Mouse (Mus musculus) neural tube, embryonic 11.5 days (tissue): ENCODE measurements around the gene Sept8. TPM values are rescaled to one million over a fixed set of nuclear protein-coding genes. Genes with fewer than 3 reads are reported as not detected.

Experiments used
- ATAC-seq: fragments of 200-750 bp; cut with Nextera tagmentation; 2 replicates; pipeline ENCODE4 v1.8.0; 2017; ENCODE audit warnings: moderate number of reproducible peaks, mild to moderate bottlenecking, moderate TSS enrichment, moderate library complexity; ENCODE audit not compliant: insufficient read depth, low FRiP score, low TSS enrichment
- DNase-seq: peaks from one replicate; pipeline ENCODE4 v3.0.0-alpha.2; 2015; ENCODE audit warnings: low spot score
- H3K27ac ChIP-seq: fragments of 300-500 bp; sonication (generic); 2 replicates; pipeline ENCODE4 v1.5.1; 2014; ENCODE audit warnings: low read depth, mild to moderate bottlenecking, low read length
- H3K27me3 ChIP-seq: fragments of 300-500 bp; sonication (generic); 2 replicates; pipeline ENCODE4 v1.6.1; 2014; ENCODE audit warnings: mild to moderate bottlenecking, low read length, mixed read lengths; ENCODE audit not compliant: control insufficient read depth, insufficient read depth
- H3K36me3 ChIP-seq: fragments of 300-500 bp; sonication (generic); 2 replicates; pipeline ENCODE4 v1.6.1; 2014; ENCODE audit warnings: mild to moderate bottlenecking, low read length, moderate library complexity, mixed read lengths; ENCODE audit not compliant: control insufficient read depth, insufficient read depth
- H3K4me1 ChIP-seq: fragments of 300-500 bp; sonication (generic); 2 replicates; pipeline ENCODE4 v1.6.1; 2014; ENCODE audit warnings: low read length, mixed read lengths; ENCODE audit not compliant: control insufficient read depth, insufficient read depth
- H3K4me2 ChIP-seq: fragments of 300-500 bp; sonication (generic); 2 replicates; pipeline ENCODE4 v1.6.1; 2014; ENCODE audit warnings: low read depth, mild to moderate bottlenecking, moderate library complexity
- H3K4me3 ChIP-seq: fragments of 300-500 bp; sonication (generic); 2 replicates; pipeline ENCODE4 v1.5.1; 2014; ENCODE audit warnings: low read depth, low read length
- H3K9ac ChIP-seq: fragments of 300-500 bp; sonication (generic); 2 replicates; pipeline ENCODE4 v1.6.1; 2014; ENCODE audit warnings: mild to moderate bottlenecking, low read length
- H3K9me3 ChIP-seq: fragments of 300-500 bp; sonication (generic); 2 replicates; pipeline ENCODE4 v1.6.1; 2016; ENCODE audit warnings: low read length; ENCODE audit not compliant: control insufficient read depth
- WGBS: fragments of 180-500 bp; shearing (Covaris S2); extraction: QIAGEN DNeasy Blood & Tissue Kit; methylation state at CpG from one replicate; pipeline ENCODE4 v1.1.7; 2014; 5-methylcytosine and 5-hydroxymethylcytosine counted together
- polyA plus RNA-seq: library from polyadenylated mRNA; unstranded; fragments of >200 nt; fragmentation: Nextera tagmentation; extraction: Ambion mirVana; gene quantifications from 2 replicates; pipeline ENCODE4 v1.2.1, GENCODE M21; 2014

Gene Sept8
- polyA plus RNA-seq = 21.5 and 21.8 TPM in 2 replicates

- Histone ChIP-seq H3K27ac (0 out of 2 replicates have a peak within 1 kb of the TSS, but pooled peaks have one; percentile 27), H3K9me3 (no peaks in the 10 kb centered on the region), H3K36me3 (no peaks in the 10 kb centered on the region), H3K4me2 (peak within 1 kb of the TSS; percentile 74), H3K4me3 (peak within 1 kb of the TSS; percentile 80), H3K9ac (peak within 1 kb of the TSS; percentile 81), H3K4me1 (peaks cover 14% of the 10 kb centered on the region), H3K27me3 (no peaks in the 10 kb centered on the region)
- DNase-seq (peak; percentile 76), ATAC-seq (peak; percentile 88)
- 4% methylated on average over 75 of the region's 79 CpGs for WGBS
These were observed at the start of gene Sept8 for GRCm38 (mm10) chr11:53519207-53520121. Sept8 (plus strand) TSS chr11:53519257.

DNA sequence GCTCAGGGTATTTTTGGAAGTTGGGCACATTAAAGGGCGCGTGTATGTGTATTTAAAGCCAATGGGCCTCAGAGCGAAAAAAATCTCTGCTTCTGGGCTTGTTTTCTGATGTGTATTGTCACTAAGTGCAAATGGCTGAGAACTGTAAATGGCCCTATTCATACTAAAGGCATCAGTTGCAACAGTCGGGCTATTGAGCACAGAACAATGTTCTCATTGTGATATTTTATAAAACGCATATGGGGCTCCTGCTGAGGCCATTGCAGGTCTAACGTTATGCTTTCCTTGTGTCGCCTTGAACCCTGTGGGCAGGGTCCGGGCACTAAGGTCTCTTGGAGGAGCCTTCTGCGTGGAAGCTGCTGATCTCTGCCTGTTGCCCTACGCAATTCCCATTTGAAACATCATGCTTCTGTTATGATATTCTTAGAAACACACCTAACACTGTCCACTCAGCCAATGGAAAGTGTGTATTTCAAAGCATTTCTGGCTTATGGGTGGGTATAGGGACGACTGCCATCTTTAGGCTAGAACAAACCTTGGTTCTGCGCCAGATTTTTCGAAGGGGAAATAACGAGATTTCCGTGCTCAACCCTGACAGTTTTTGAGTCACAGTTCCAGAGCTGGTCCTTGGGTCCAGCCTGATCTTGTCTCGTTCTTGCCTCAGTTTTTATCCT is 49.6 kb upstream of the Sept8 start:
- peak overlapping the region; percentile 36; the same call in 1 of the 2 replicates for H3K4me2 ChIP-seq

GRCm38 (mm10) chr11:53469968-53470695 is 48.9 kb upstream of the Sept8 start, which contains the start of gene Gm9837:
Gm9837 (minus strand) TSS chr11:53470479.
- DNase-seq = peak; percentile 91
- ATAC-seq = peak; percentile 71; the same call in 1 of the 2 replicates
- peak within 1 kb of the TSS; percentile 36 for H3K4me2 ChIP-seq
- H3K27me3 ChIP-seq = peaks cover 25% of the 10 kb centered on the region
- no peaks in the 10 kb centered on the region for H3K9me3 ChIP-seq
- peak within 1 kb of the TSS; percentile 5; the same call in 1 of the 2 replicates for H3K9ac ChIP-seq
- H3K36me3 ChIP-seq = no peaks in the 10 kb centered on the region
- H3K27ac ChIP-seq = no peak within 1 kb of the TSS
- H3K4me3 ChIP-seq = 0 out of 2 replicates have a peak within 1 kb of the TSS, but pooled peaks have one; percentile 10
- peaks cover 13% of the 10 kb centered on the region for H3K4me1 ChIP-seq
- 2% methylated on average over 29 of the region's 29 CpGs for WGBS

More for the DNA sequence above, 49.6 kb upstream of the Sept8 start:
- Histone ChIP-seq H3K9me3 (no peaks in the 10 kb centered on the region; the same call in 1 of the 2 replicates), H3K36me3 (no peaks in the 10 kb centered on the region), H3K27me3 (peaks cover 31% of the 10 kb centered on the region), H3K4me3 (no peak overlapping the region), H3K9ac (no peak overlapping the region), H3K4me1 (peaks cover 13% of the 10 kb centered on the region), H3K27ac (no peak overlapping the region)
- 39% methylated on average over 16 of the region's 16 CpGs for WGBS
- ATAC-seq (0 out of 2 replicates have a peak, but pooled peaks have one; percentile 10), DNase-seq (no peak)

GRCm38 (mm10) chr11:53472709-53473108 is 46.3 kb upstream of the Sept8 start:
- Histone ChIP-seq H3K4me3 (no peak overlapping the region), H3K9me3 (no peaks in the 10 kb centered on the region), H3K36me3 (no peaks in the 10 kb centered on the region), H3K9ac (no peak overlapping the region), H3K27ac (no peak overlapping the region), H3K4me1 (peaks cover 8% of the 10 kb centered on the region; the same call in 1 of the 2 replicates), H3K4me2 (no peak overlapping the region), H3K27me3 (peaks cover 19% of the 10 kb centered on the region)
- DNase-seq = no peak
- ATAC-seq = no peak
- WGBS = 79% methylated on average over 3 of the region's 3 CpGs

DNA sequence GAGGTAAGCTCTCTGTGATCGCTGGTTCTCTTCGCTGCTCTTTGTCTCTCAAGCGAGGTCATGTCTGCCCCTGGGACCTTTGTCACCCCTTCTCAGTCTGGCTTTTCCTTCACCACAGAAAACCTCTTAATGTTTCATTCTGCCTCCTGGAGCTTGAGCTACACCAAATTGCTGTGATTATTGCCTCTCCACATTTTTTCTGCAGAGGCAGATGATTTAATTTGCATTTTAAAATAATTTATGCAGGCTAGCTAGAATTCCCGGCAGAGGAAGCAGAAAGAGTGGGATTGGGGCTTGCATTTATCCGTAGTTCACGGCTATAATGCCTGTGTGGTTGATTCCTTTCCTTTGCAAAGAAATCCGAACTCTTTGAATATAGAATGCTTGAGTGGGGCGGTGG is 43.4 kb upstream of the Sept8 start:
- WGBS = 33% methylated on average over 8 of the region's 8 CpGs
- peaks cover 4% of the 10 kb centered on the region for H3K4me1 ChIP-seq
- H3K27me3 ChIP-seq = peaks cover 48% of the 10 kb centered on the region
- no peak overlapping the region for H3K4me3 ChIP-seq
- H3K9me3 ChIP-seq = no peaks in the 10 kb centered on the region
- no peak overlapping the region for H3K9ac ChIP-seq
- H3K27ac ChIP-seq = no peak overlapping the region
- ATAC-seq (no peak), DNase-seq (no peak)
- no peaks in the 10 kb centered on the region for H3K36me3 ChIP-seq
- H3K4me2 ChIP-seq = no peak overlapping the region

GRCm38 (mm10) chr11:53477833-53478232 is 41.2 kb upstream of the Sept8 start:
- Histone ChIP-seq H3K36me3 (no peaks in the 10 kb centered on the region), H3K4me3 (no peak overlapping the region), H3K4me1 (peaks cover 4% of the 10 kb centered on the region), H3K9ac (no peak overlapping the region), H3K9me3 (no peaks in the 10 kb centered on the region), H3K27ac (no peak overlapping the region), H3K27me3 (peaks cover 51% of the 10 kb centered on the region), H3K4me2 (no peak overlapping the region)
- DNase-seq = no peak
- ATAC-seq = no peak
- 36% methylated on average over 7 of the region's 7 CpGs for WGBS

GRCm38 (mm10) chr11:53478383-53479170 is 40.5 kb upstream of the Sept8 start:
- no peak for ATAC-seq
- 5% methylated on average over 69 of the region's 79 CpGs for WGBS

More at GRCm38 (mm10) chr11:53478383-53479170, 40.5 kb upstream of the Sept8 start:
- no peaks in the 10 kb centered on the region for H3K9me3 ChIP-seq
- peak overlapping the region; percentile 35 for H3K4me3 ChIP-seq
- DNase-seq = peak; percentile 43
- no peak overlapping the region for H3K27ac ChIP-seq
- peaks cover 4% of the 10 kb centered on the region for H3K4me1 ChIP-seq
- H3K4me2 ChIP-seq = peak overlapping the region; percentile 44
- H3K9ac ChIP-seq = peak overlapping the region; percentile 32; the same call in 1 of the 2 replicates
- H3K27me3 ChIP-seq = peaks cover 51% of the 10 kb centered on the region
- no peaks in the 10 kb centered on the region for H3K36me3 ChIP-seq
